Mouse (Mus musculus): ENCODE data around the gene Zap70. TPM values are rescaled to one million over a fixed set of nuclear protein-coding genes. Genes with fewer than 3 reads are reported as not detected.

The Zap70 gene
- total RNA-seq, 1 experiment from 2014 or later = 0.58 TPM

- DNase-seq = no peak
These were observed 69.6 kb downstream of the Zap70 start for GRCm38 (mm10) chr1:36830913-36831866.

Other genes with a start within 250 kb of the Zap70 start
- 36.7 and 53.2 TPM in 2 replicates for gene Cnnm3, start 249.9 kb upstream of the Zap70 start, total RNA-seq (2021)
- gene Ankrd23, start 224.9 kb upstream of the Zap70 start, total RNA-seq (2021) = 14.5 and 15.4 TPM in 2 replicates
- not detected in 2 replicates for gene Gm42417, start 222.4 kb upstream of the Zap70 start, total RNA-seq (2021)
- 16.5 and 19.7 TPM in 2 replicates for gene Ankrd39, start 214.4 kb upstream of the Zap70 start, total RNA-seq (2021)
- gene Sema4c, start 203.4 kb upstream of the Zap70 start, total RNA-seq (2021) = 19.7 and 24.2 TPM in 2 replicates
- gene Fam178b, start 78.6 kb upstream of the Zap70 start, total RNA-seq (2021) = 0.67 TPM in 1 of 2 replicates, not detected in the other
- 788 and 983 TPM in 2 replicates for gene Cox5b, start 70.3 kb upstream of the Zap70 start, total RNA-seq (2021)
- not detected in 2 replicates for gene 4933424G06Rik, start 51.6 kb upstream of the Zap70 start, total RNA-seq (2021)
- 119 and 140 TPM in 2 replicates for gene Actr1b, start 47.4 kb upstream of the Zap70 start, total RNA-seq (2021)
- gene Tmem131, start 181.9 kb downstream of the Zap70 start, total RNA-seq (2021) = 48.1 and 50.8 TPM in 2 replicates